Mouse (Mus musculus): Measurements from ENCODE around the gene Ccne1. TPM values are rescaled to one million over a fixed set of nuclear protein-coding genes. Genes with fewer than 3 reads are reported as not detected.

The Ccne1 gene
- total and polyA plus RNA-seq, 3 experiments = 53.1 to 321 (median 78.0) TPM

DNA sequence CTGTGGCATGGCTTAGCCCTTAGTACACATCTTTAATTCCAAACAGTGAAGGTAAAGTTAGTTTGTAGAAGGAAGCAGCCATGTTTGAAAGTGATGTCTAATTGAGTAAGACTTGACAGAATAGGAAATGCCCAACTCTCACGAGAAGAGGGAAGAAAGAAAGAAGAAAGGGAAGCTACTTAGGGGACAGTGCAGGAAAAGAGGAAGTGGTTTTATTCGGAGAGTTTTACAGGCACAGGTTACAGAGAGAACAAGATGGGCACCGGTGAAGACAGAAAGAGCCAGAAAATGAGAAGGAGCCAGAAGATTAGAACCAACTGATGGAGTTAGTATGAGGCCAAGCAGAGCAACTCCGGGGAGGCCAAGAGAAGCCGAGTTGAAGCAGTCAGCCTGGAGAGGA, 48.5 kb upstream of the Ccne1 start:
- no peaks in the 10 kb centered on the region for H3K9me3 ChIP-seq (replicated peaks; ENCODE audit: insufficient read depth, low read length)
- H3K4me1 ChIP-seq (ENCODE audit: control insufficient read depth in 1 of 2, insufficient read depth in 2 of 2, low read length in 2 of 2) = peaks cover 0 to 7% of the 10 kb centered on the region in 2 experiments; a peak in 2 of 4 replicates
- no peak for TF ChIP-seq TAL1 (IDR thresholded peaks at IDR 0.05; ENCODE audit: low read length)
- peak in 1 of 2 experiments; percentile 52; a peak in 2 of 4 replicates for TF ChIP-seq POLR2A (IDR thresholded peaks at IDR 0.05; ENCODE audit: control insufficient read depth in 1 of 2, insufficient read depth in 1 of 2, low read depth in 1 of 2, low read length in 2 of 2, poor library complexity in 1 of 2)
- TF ChIP-seq TCF12 (IDR thresholded peaks at IDR 0.05; ENCODE audit: low read depth, low read length) = no peak
- TF ChIP-seq USF2 (IDR thresholded peaks at IDR 0.05; ENCODE audit: borderline replicate concordance in 1 of 2, insufficient read depth in 1 of 2, low read depth in 1 of 2, low read length in 2 of 2) = no peak
- no peak for TF ChIP-seq ZC3H11A (IDR thresholded peaks at IDR 0.05; ENCODE audit: low read depth, low read length)
- no peak for TF ChIP-seq RCOR1 (IDR thresholded peaks at IDR 0.05; ENCODE audit: low read depth, low read length)
- no peak for TF ChIP-seq E2F4 (IDR thresholded peaks at IDR 0.05; ENCODE audit: borderline replicate concordance, low read depth, low read length)
- TF ChIP-seq HCFC1 (IDR thresholded peaks at IDR 0.05; ENCODE audit: low read depth, low read length) = peak; percentile 68
- TF ChIP-seq NELFE (IDR thresholded peaks at IDR 0.05; ENCODE audit: low read depth, low read length) = 0 out of 2 replicates have a peak, but pooled peaks have one; percentile 33
- no peak for TF ChIP-seq MAX (IDR thresholded peaks at IDR 0.05; ENCODE audit: low read length)
- peak; percentile 60 for TF ChIP-seq ELF1 (IDR thresholded peaks at IDR 0.05; ENCODE audit: low read depth, low read length)
- TF ChIP-seq MEF2A (IDR thresholded peaks at IDR 0.05; ENCODE audit: extremely low read depth, insufficient replicate concordance, low read depth, low read length, poor library complexity, severe bottlenecking) = no peak
- TF ChIP-seq CHD2 (IDR thresholded peaks at IDR 0.05; ENCODE audit: low read length) = peak; percentile 92
- TF ChIP-seq EP300 (IDR thresholded peaks at IDR 0.05; ENCODE audit: low read depth in 1 of 2, low read length in 2 of 2) = peak in 1 of 2 experiments; percentile 66; a peak in 2 of 4 replicates
- TF ChIP-seq UBTF (IDR thresholded peaks at IDR 0.05; ENCODE audit: borderline replicate concordance, insufficient read depth, low read depth, low read length) = no peak
- TF ChIP-seq TBP (IDR thresholded peaks at IDR 0.05; ENCODE audit: low read depth, low read length) = peak; percentile 67
- TF ChIP-seq POLR2AphosphoS5 (IDR thresholded peaks at IDR 0.05; ENCODE audit: borderline replicate concordance, low read depth, low read length) = no peak
- TF ChIP-seq ZMIZ1 (IDR thresholded peaks at IDR 0.05; ENCODE audit: low read depth, low read length) = no peak

DNA sequence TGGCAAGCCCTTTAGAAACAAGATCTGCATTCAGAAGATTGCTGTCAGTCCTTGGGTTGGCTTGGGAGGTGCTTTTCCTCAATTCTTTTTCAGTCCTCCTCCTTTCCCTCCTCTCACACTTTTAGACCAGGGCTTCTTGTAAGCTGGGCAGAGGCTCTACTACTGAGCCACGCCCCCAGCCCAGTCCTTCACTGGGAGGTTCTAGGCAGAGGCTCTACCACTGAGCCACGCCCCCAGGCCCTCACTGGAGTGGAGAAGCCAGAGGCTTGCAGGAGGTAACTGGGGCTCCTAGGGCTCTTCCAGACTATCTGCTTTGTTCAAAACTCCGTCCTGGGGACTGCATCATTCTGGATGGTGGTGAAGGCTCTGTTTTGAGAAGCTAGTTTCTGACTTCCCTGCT, 45.2 kb upstream of the Ccne1 start:
- TF ChIP-seq USF2 (IDR thresholded peaks at IDR 0.05; ENCODE audit: borderline replicate concordance in 1 of 2, insufficient read depth in 1 of 2, low read depth in 1 of 2, low read length in 2 of 2) (no peak), MXI1 (IDR thresholded peaks at IDR 0.05; ENCODE audit: low read depth, low read length) (no peak)
- peaks cover 0 to 7% of the 10 kb centered on the region in 2 experiments; a peak in 2 of 4 replicates for H3K36me3 ChIP-seq (ENCODE audit: control insufficient read depth in 1 of 2, insufficient read depth in 2 of 2, low read length in 2 of 2)
- no peaks in the 10 kb centered on the region for H3K9me3 ChIP-seq (replicated peaks; ENCODE audit: insufficient read depth, low read length)
- H3K4me1 ChIP-seq (ENCODE audit: control insufficient read depth in 1 of 2, insufficient read depth in 2 of 2, low read length in 2 of 2) = peaks cover 0 to 7% of the 10 kb centered on the region in 2 experiments; a peak in 2 of 4 replicates
- no peaks in the 10 kb centered on the region; a peak in 1 of 4 replicates for H3K27me3 ChIP-seq (ENCODE audit: control insufficient read depth in 1 of 2, insufficient read depth in 2 of 2, low read length in 2 of 2)
- no peak overlapping the region for H3K9ac ChIP-seq (ENCODE audit: control insufficient read depth, low read depth, low read length, poor library complexity, severe bottlenecking)
- peak; percentile 11 for DNase-seq (ENCODE audit: low read depth, low spot score)
- no peak overlapping the region for H3K4me3 ChIP-seq (ENCODE audit: control insufficient read depth in 1 of 2, insufficient read depth in 1 of 2, low read depth in 2 of 2, low read length in 2 of 2)
- H3K79me2 ChIP-seq (ENCODE audit: control insufficient read depth, insufficient read depth, low read length, poor library complexity) = no peaks in the 10 kb centered on the region
- H3K27ac ChIP-seq (ENCODE audit: control insufficient read depth, low read depth, low read length) = no peak overlapping the region

More for the DNA sequence above, 48.5 kb upstream of the Ccne1 start:
- no peaks in the 10 kb centered on the region for H3K27me3 ChIP-seq (ENCODE audit: control insufficient read depth in 1 of 2, insufficient read depth in 2 of 2, low read length in 2 of 2)
- peaks cover 0 to 7% of the 10 kb centered on the region in 2 experiments; a peak in 2 of 4 replicates for H3K36me3 ChIP-seq (ENCODE audit: control insufficient read depth in 1 of 2, insufficient read depth in 2 of 2, low read length in 2 of 2)
- no peaks in the 10 kb centered on the region for H3K79me2 ChIP-seq (ENCODE audit: control insufficient read depth, insufficient read depth, low read length, poor library complexity)
- H3K4me3 ChIP-seq (ENCODE audit: control insufficient read depth in 1 of 2, insufficient read depth in 1 of 2, low read depth in 2 of 2, low read length in 2 of 2) = no peak overlapping the region
- peak overlapping the region; percentile 69 for H3K27ac ChIP-seq (ENCODE audit: control insufficient read depth, low read depth, low read length)
- peak; percentile 90 for DNase-seq (ENCODE audit: low read depth, low spot score)
- H3K9ac ChIP-seq (ENCODE audit: control insufficient read depth, low read depth, low read length, poor library complexity, severe bottlenecking) = peak overlapping the region; percentile 49; the same call in 1 of the 2 replicates

Data from MEL (cell line).